ENCODE assay signal across 12 mouse cellular contexts in genomic region chr14:118667499-118667898, GRCm38 (mm10). TPM values are rescaled to one million over a fixed set of nuclear protein-coding genes. Genes with fewer than 3 reads are reported as not detected.
A peak's percentile ranks its signal among the peaks of the same experiment; 100 is the strongest.
DNase-seq lines count a peak whose midpoint lies in the region; ATAC-seq lines count a peak whose summit lies in the region.
"Had no signal": no experiment of that assay in that cellular context is flagged by ENCODE, and none has a peak within 500 bp of the region (broad histone marks: within the 10 kb centered on the region; RNA-seq: fewer than 3 reads in every experiment).

No protein-coding gene starts in this region.

- H3K27me3 ChIP-seq in heart, embryonic 10.5 days (ENCODE audit: insufficient read depth, poor library complexity, severe bottlenecking), result peaks cover 25% of the 10 kb centered on the region; the same call in 1 of the 2 replicates
- no peaks in the 10 kb centered on the region for H3K27me3 ChIP-seq in kidney, embryonic 15.5 days
- H3K27me3 ChIP-seq: heart, embryonic 15.5 days; neural tube, embryonic 13.5 days had no signal

- H3K4me1 ChIP-seq in heart, embryonic 10.5 days, result 0 out of 2 replicates have a peak, but pooled peaks cover 3% of the 10 kb centered on the region
- peaks cover 44% of the 10 kb centered on the region for H3K4me1 ChIP-seq in kidney, embryonic 15.5 days
- H3K4me1 ChIP-seq: forebrain, embryonic 10.5 days; heart, embryonic 15.5 days; neural tube, embryonic 13.5 days had no signal

- peak; percentile 47 for DNase-seq in heart, adult 8-10 months (ENCODE audit: low spot score)
- DNase-seq in heart, embryonic 10.5 days (ENCODE audit: low spot score), result no peak
- DNase-seq in urinary bladder, postnatal 14 days (ENCODE audit: low spot score), result peak; percentile 65
- DNase-seq in urinary bladder, adult 2 months (ENCODE audit: low spot score), result no peak
- DNase-seq in B cell, adult 2 months, result no peak
- DNase-seq in right cerebral cortex, postnatal 36 days (ENCODE audit: low spot score in 2 of 2), result no peak

- no peak overlapping the region for H3K9ac ChIP-seq in kidney, embryonic 15.5 days
- H3K9ac ChIP-seq: heart, embryonic 15.5 days; neural tube, embryonic 13.5 days had no signal

- no peak overlapping the region for H3K27ac ChIP-seq in heart, embryonic 10.5 days
- H3K27ac ChIP-seq in kidney, embryonic 15.5 days, result 0 out of 2 replicates have a peak overlapping the region, but pooled peaks have one; percentile 49
- H3K27ac ChIP-seq: forebrain, embryonic 10.5 days; heart, embryonic 15.5 days; macrophage; neural tube, embryonic 13.5 days had no signal

- no peak for ATAC-seq in kidney, embryonic 15.5 days (replicated peaks; ENCODE audit: low FRiP score)
- ATAC-seq in CD4-positive, CD25-positive, alpha-beta regulatory T cell, adult 4 months, result no peak

- no peak overlapping the region for H3K4me3 ChIP-seq in heart, embryonic 10.5 days
- H3K4me3 ChIP-seq in kidney, embryonic 15.5 days (replicated peaks), result no peak overlapping the region
- H3K4me3 ChIP-seq: forebrain, embryonic 10.5 days; heart, embryonic 15.5 days; neural tube, embryonic 13.5 days had no signal

- H3K9me3 ChIP-seq in heart, embryonic 10.5 days, result no peaks in the 10 kb centered on the region
- no peaks in the 10 kb centered on the region for H3K9me3 ChIP-seq in kidney, embryonic 15.5 days (replicated peaks)
- H3K9me3 ChIP-seq: forebrain, embryonic 10.5 days; heart, embryonic 15.5 days; neural tube, embryonic 13.5 days had no signal

- no peak overlapping the region for H3K4me2 ChIP-seq in kidney, embryonic 15.5 days
- H3K4me2 ChIP-seq: heart, embryonic 15.5 days; neural tube, embryonic 13.5 days had no signal

- H3K36me3 ChIP-seq in heart, embryonic 10.5 days, result no peaks in the 10 kb centered on the region
- H3K36me3 ChIP-seq in kidney, embryonic 15.5 days, result no peaks in the 10 kb centered on the region
- H3K36me3 ChIP-seq: forebrain, embryonic 10.5 days; heart, embryonic 15.5 days; neural tube, embryonic 13.5 days had no signal

- WGBS in heart, embryonic 10.5 days, result 84% methylated on average over 6 of the region's 6 CpGs
- 61% methylated on average over 6 of the region's 6 CpGs for WGBS in kidney, embryonic 15.5 days

RNA-seq across cellular contexts. Expression of gene Abcc4, which starts 38.5 kb away (rescaled TPM):
- 1 to 10 TPM; 7.4 to 9.9 (median 8.5) TPM for total RNA-seq in heart, adult 8-10 months (2022)
- 1.9 TPM in 2 replicates for polyA plus RNA-seq in heart, embryonic 10.5 days (2016; fragmentation: Nextera tagmentation; extraction: Ambion mirVana)
- 25.8 and 34.0 TPM in 2 replicates for polyA plus RNA-seq in urinary bladder, adult 2 months (2012; rRNA removed)
- 7.3 and 7.9 TPM in 2 replicates for polyA plus RNA-seq in kidney, embryonic 15.5 days (2015; fragmentation: Nextera tagmentation; extraction: Ambion mirVana)
- polyA plus RNA-seq in CD4-positive, CD25-positive, alpha-beta regulatory T cell, adult 4 months (2017; shearing (Covaris generic)), result 1 to 10 TPM; 8.0 to 8.9 TPM

Comparison
In these comparisons a context has a peak if more than half of its experiments do, and no peak if none do; other contexts are left out.
1. DNase-seq: peak in heart, adult 8-10 months (single experiment) and urinary bladder, postnatal 14 days (single experiment); none in heart, embryonic 10.5 days (single experiment), urinary bladder, adult 2 months (single experiment), B cell, adult 2 months (0 of 2) and right cerebral cortex, postnatal 36 days (0 of 2).